Mouse (Mus musculus) bone marrow macrophage, adult 2 months (primary cell): Measurements from ENCODE around the gene Ispd.

Experiments used
- CTCF ChIP-seq: IDR thresholded peaks from 2 replicates; pipeline ENCODE4 v1.5.1; 2012; ENCODE audit warnings: low read depth, mild to moderate bottlenecking, low read length, moderate library complexity
- POLR2A ChIP-seq: IDR thresholded peaks from 2 replicates; pipeline ENCODE4 v1.6.1; 2012; ENCODE audit warnings: mild to moderate bottlenecking, low read depth, low read length, borderline replicate concordance

DNA sequence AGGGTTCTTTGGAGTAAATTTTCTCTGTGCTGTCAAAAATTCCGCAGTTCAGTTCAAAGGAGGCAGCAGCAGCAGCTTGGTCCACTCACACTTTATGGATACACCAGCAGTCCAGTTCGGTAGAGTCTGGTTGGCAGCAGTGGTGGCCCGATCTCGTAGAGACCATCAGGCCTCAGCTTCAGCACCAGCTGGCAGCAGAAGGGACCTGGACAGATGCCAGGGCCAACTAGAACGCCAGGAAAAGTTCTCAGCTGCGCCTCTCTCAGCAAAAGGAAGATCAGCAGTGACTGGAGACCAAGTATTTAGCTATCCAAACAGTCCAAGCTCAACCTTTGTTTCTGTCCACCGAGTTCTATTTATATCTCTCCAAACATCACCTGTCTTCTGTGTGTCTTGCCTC lies 281.2 kb downstream of the Ispd start:
- no peak for TF ChIP-seq POLR2A
- no peak for TF ChIP-seq CTCF
